Mouse (Mus musculus) effector memory CD4-positive, alpha-beta T cell, adult 5 months (primary cell): ENCODE measurements around the gene Zfp595. TPM values are rescaled to one million over a fixed set of nuclear protein-coding genes. Genes with fewer than 3 reads are reported as not detected.

Experiments
- polyA plus RNA-seq: library from polyadenylated mRNA; unstranded; fragments of 100-300 nt; shearing (Covaris generic); gene quantifications from one replicate; pipeline ENCODE4 v1.2.1, GENCODE M21; 2017

The Zfp595 gene
- polyA plus RNA-seq, result 4.7 TPM

DNA sequence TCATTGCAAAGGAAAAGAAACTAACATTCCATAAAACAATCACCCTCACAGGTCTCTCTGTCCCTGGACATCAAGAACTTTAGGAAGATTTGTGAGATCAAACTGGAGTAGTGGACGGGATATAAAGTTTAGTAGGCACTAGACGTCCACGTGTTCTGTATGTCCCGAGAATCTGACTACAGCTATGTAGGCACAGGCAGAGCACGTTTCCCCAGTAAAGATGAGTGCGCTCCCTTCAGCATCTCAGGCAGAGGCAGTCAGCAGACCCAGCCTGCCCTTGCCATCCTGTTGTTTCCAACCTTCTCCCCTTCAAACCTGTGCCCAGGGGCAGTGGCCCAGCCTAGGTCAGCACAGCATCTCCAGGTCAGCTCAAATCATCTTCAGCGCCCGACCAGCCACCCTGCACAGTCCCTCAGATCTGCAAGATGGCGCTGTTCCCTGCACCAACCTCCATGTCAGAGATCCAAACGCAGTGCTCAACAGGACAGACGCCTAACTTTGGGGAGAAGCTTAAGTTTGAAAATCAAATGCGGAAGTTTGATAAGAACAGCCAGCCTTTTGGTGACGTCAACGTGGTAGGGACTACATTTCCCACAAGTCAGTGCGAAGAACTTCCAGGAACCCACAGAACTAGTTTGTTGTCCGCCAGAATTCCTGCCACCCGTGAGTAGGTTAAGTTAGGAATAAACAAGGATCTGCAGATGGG lies at the start of gene Zfp595:
TSS of gene Zfp595 (minus strand) at position 552 of the 706 bp plus-strand sequence.

DNA sequence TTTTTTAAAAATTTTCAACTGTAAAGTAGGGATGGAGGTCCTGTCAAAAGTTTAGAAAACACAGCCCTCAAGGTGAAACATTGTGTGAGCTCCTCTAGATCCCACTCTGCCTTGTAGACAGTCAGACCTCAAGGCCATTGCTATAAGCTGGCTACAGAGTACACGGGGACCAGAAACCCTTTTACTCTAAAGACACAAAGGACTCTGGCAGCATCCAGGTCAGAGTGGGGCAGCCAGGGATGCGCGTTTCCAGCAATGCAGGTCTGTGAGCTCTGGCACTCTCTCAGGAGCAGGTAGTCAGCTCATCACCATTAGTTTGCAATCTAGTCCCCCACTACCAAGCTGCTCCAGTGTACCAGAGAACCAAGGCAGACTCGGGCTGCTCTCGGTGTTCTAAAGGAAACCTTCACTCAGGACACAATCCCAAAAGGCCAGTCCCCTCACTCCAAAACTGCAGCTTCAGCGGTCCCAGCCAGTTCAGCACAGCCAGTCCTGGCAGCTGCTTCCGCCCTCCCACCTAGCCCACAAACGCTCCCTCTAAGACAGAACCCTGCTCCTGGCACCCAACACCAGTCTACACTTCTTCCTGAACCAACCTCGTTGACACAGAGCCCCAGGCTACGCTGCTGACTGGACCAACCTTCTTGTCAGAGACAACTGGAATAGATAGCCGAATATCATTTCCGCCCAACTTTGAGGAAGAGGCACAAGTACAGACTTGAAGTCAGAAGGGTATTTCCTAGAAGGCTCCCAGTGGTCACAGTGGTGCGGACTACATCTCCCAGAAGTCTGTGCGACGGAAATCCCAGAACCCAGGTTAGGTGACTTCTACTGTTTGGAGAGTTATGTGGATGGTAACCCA lies 42.9 kb upstream of the Zfp595 start, which contains the start of the genes Gm28041 and Zfp456:
TSS of gene Gm28041 (minus strand) at position 684 of the 862 bp plus-strand sequence.
TSS of gene Zfp456 (minus strand) at position 761 of the 862 bp plus-strand sequence.

DNA sequence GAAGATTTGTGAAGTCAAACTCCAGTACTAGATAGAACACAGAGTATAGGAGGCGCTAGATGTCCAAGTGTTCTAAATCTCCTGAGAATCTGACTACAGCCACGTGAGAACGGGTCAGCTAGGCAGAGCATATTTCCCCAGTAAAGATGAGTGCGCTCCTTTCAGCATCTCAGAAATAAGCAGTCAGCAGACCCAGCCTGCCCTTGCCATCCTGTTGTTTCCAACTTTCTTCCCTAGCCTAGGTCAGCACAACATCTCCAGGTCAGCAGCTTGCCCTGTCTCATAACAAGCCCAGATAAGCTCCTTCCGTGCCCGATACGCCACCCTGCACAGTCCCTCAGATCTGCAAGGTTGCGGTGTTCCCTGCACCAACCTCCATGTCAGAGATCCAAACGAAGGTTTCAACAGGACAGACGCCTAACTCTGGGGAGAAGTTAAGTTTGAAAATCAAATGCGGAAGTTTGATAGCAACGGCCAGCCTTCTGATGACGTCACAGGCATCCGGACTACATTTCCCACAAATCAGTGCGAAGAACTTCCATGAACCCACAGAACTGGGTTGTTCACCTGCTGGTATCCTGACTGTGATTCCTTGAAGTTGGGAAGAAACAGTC lies 27.9 kb upstream of the Zfp595 start, which contains the start of the genes Gm28044 and Zfp953:
TSS of gene Gm28044 (minus strand) at position 406 of the 614 bp plus-strand sequence.
TSS of gene Zfp953 (minus strand) at position 475 of the 614 bp plus-strand sequence.

DNA sequence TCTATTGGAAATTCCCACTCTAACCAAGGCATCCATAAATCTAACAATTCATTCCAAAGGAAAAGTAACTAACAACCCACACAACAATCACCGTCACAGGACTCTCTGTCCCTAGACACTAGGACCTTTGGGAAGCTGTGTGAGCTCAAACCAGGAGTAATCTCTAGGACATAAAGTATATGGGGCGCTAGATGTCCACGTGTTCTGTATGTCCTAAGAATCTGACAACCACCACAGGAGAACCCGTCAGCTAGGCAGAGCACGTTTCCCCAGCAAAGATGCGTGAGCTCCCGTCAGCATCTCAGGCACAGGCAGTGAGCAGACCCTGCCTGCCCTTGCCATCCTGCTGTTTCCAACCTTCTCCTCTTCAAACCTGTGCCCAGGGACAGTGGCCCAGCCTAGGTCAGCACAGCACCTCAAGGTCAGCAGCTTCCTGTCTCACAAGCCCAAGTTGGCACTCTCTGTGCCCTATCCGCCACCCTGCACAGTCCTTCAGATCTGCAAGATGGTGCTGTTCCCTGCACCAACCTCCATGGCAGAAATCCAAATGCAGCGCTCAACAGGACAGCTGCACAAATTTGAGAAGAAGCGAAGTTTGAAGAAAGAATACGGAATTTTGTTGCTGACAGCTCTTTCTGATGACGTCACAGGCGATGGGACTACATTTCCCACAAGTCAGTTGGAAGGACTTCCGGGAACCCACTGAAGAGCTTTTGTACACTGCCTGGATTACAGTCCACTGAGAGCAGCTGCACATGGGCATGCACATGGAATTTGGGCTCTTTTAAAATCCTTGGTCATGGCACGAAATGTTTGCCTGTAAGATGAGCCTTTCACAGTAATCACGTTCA lies 26.3 kb downstream of the Zfp595 start, which contains the start of gene Zfp457:
TSS of gene Zfp457 (minus strand) at position 664 of the 851 bp plus-strand sequence.

DNA sequence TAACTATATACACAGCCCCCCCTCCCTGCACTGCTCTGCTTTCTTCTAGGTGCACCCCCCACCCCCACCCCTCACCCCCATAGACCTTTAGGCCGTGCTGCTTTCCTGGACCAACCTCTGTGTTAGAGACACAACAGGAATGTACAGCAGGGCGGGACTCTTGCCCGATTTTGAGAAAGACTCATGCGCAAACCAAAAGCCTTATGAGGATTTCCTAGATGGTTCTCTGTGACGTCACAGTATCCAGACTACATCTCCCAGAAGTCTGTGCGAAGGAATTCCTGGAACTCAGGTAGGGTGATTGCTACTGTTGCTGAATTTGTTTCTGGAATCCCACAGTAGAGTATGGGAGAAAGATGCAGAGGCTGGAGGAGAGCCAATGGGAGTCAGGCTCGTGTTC lies 54.1 kb downstream of the Zfp595 start, which contains the start of gene Zfp458:
TSS of gene Zfp458 (minus strand) at position 153 of the 400 bp plus-strand sequence.

Other genes starting within 250 kb of the Zfp595 start
- gene Zfp708, start 234.6 kb downstream of the Zfp595 start, polyA plus RNA-seq, result 0.81 TPM
- gene Gm28557, start 224.0 kb downstream of the Zfp595 start, polyA plus RNA-seq, result 1.1 TPM
- gene Rslcan18, start 216.3 kb downstream of the Zfp595 start, polyA plus RNA-seq, result 0.42 TPM
- 0.66 TPM for gene Zfp759, start 210.9 kb downstream of the Zfp595 start, polyA plus RNA-seq
- 9.1 TPM for gene Rsl1, start 159.4 kb downstream of the Zfp595 start, polyA plus RNA-seq
- gene Zfp455, start 138.1 kb downstream of the Zfp595 start, polyA plus RNA-seq, result 1.3 TPM
- 0.94 TPM for gene Zfp458, start 54.1 kb downstream of the Zfp595 start, polyA plus RNA-seq
- gene Zfp457, start 26.1 kb downstream of the Zfp595 start, polyA plus RNA-seq, result not detected
- 2.0 TPM for gene Gm28044, start 28.0 kb upstream of the Zfp595 start, polyA plus RNA-seq
- gene Zfp953, start 28.0 kb upstream of the Zfp595 start, polyA plus RNA-seq, result 1.6 TPM
- 0.96 TPM for gene Gm28041, start 43.2 kb upstream of the Zfp595 start, polyA plus RNA-seq
- gene Zfp456, start 43.2 kb upstream of the Zfp595 start, polyA plus RNA-seq, result 4.8 TPM
- gene Zfp429, start 67.2 kb upstream of the Zfp595 start, polyA plus RNA-seq, result 16.2 TPM
- 1.8 TPM for gene Zfp459, start 88.8 kb upstream of the Zfp595 start, polyA plus RNA-seq
- gene Zfp874a, start 119.1 kb upstream of the Zfp595 start, polyA plus RNA-seq, result 31.3 TPM
- 16.6 TPM for gene Zfp874b, start 151.7 kb upstream of the Zfp595 start, polyA plus RNA-seq
- gene Zfp58, start 168.0 kb upstream of the Zfp595 start, polyA plus RNA-seq, result 12.5 TPM
- gene Gm26965, start 193.6 kb upstream of the Zfp595 start, polyA plus RNA-seq, result not detected
- gene Zfp87, start 193.6 kb upstream of the Zfp595 start, polyA plus RNA-seq, result 31.4 TPM
- 12.4 TPM for gene Zfp748, start 221.3 kb upstream of the Zfp595 start, polyA plus RNA-seq